Mouse (Mus musculus): ENCODE measurements at regions not wholly inside any gene's neighbourhood (a gene's known extent, or its start where the extent isn't known, plus 50 kb on each side); places are given as distances from the start of the nearest gene placed in this dataset.

DNA sequence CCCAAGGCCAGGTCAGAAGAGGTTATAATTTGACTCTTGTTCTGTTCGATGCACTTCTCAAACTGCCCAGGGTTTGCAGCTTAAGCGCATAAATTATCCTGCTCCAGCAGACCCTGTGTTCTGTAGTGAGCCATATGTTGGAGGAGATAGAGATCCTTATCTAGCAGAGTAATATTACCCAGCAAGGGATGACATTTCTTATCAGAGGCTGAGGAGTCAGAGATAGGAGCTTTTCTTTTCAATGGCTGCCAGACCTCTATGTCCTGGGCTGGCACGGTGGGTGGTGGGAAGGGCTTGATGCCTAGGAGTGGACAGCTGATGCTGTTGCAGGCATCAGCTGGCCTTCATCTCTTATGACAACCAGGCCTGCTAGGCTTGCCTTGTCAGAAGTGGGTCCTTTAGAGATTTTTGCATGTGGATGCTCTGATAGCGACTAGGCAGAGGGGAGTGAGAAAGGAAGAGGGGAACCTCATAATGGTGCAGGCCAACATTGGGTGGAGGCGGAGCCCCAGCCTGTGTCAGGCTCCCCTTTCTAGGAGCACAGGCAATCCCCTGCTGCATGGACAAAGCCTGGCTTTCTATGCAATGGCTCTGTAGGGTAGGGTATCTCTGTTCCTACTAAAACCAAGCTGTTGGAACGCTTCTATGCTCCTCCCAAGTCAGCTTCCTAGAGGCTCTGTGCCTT is 1300.5 kb upstream of the A1bg start:
- peak; percentile 35 for ATAC-seq (replicated peaks; ENCODE audit: low FRiP score, poor library complexity, severe bottlenecking)

DNA sequence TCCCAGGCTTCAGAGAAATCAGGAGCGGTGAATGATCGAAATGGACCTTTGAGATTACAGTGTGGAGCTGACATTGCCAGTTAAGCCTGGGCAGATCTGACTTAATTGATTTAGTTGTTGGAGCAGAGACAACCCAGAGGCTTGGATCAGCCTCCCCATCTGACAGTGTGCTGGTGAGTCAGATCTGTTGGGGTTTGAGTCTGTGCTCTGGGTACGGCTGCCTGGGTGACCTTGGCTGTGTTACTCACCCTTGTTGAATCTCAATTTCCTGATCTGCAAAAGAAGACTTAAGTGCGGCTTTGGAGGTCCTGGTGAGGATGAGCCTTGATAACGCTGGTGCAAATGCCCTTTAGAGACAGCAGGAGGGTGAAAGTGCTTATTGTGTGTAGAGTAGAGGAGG is 1299.9 kb upstream of the A1bg start:
- peak; percentile 10; the same call in 1 of the 2 replicates for ATAC-seq (replicated peaks; ENCODE audit: low FRiP score, poor library complexity, severe bottlenecking)

DNA sequence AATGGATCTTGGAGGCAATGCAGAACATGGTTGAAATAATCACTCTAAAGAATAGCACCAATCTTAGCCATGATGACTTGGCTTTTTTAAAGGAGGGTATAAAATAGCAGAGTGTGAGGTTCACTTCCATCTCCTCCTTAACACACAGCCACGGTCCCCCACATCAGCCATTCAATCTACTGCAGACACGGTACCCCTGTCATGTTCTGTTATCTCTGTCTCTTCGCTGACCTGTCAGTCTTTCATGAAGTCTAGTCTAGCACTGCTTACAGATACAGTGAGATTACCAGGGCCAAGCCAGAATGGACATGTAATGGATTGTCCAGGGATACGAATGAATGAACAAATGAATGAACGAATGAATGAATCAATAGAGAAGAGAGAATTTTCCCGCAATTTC is 1299.4 kb upstream of the A1bg start:
- ATAC-seq (replicated peaks; ENCODE audit: low FRiP score, poor library complexity, severe bottlenecking) = peak; percentile 30; the same call in 1 of the 2 replicates

DNA sequence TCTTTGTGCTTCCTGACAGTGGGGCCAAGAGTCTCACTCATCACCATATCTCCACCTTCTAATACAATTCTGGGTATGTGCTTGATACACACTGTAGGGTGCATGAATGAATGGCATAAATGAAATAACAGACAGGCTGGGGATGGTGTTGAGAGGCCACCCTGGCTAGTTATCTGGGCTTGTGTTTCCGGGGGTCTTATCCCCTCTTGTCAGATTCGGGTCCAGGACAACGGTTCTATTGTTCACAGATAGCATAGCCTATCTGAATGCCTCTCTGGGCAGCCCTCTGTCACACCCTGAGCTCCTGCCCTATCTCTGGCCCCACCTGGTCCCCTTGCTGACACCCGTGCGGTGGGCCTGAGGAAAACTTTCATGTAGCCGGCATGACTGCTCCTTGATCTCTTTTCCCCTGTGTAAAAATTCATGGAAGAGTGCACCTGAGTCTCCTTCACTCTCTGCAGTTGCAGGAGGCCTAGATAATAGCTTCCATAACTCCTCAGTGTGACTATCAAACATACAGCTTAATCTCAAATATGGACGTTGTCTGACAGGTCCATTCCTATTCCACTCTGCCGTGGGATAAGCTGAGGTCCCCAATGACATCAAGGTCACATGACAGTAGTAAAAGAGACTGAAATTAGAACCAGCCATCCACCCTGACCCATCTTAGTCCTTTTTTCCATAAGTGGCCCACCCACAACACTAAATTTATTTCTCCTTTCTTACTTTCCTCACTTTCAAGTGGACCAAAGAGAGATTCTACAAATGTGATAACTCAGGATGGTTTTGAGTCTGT is 1298.4 kb upstream of the A1bg start:
- ATAC-seq (replicated peaks; ENCODE audit: low FRiP score, poor library complexity, severe bottlenecking) = peak; percentile 55

DNA sequence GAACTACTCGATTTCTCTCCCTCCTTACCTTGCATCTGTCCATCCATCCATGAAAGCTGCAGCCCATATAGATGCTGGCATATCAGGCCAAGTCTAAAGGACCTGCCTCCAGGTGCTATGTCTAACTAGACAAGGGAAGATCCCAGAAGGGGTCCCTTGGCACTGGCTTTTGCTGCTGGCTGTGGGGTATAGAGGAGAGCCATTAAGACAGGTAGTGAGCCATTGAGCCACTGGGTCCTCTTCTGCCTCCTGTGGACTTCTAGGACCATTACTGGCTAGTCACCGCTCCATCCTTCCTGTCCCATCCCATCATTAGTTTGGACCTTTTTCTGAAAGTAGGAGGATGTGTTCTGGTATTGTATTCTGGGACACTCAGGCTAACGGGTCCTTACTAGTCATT is 1297.8 kb upstream of the A1bg start:
- ATAC-seq (replicated peaks; ENCODE audit: low FRiP score, poor library complexity, severe bottlenecking) = peak; percentile 17; the same call in 1 of the 2 replicates

DNA sequence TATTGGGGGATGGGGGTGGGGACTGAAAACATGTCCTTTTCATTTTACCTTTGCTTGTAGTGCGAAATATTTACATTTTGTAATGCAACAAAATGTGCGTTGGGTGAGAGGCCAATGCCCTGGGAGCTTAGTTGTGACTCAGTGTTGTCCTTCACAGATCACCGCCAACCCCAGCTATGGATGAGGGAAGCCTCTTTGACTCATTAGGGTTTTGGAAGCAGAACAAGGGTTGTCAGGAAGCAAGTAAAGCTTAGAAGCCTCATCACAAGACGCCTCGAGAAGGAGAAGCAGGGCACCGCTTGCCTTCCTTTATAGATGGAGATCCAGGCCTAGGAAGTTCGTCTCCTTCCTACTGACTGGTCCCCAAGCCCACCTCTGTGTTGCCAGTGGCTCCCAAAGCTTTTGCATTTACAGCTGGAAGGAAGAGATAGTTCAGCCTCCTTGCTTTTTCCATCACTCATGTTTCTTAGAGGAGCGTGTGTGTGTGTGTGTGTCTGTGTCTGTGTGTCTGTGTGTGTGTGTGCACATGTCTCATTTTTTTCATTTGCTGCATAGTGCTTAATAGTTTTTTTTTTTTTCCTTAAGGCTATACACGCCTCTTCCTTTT is 1297.2 kb upstream of the A1bg start:
- ATAC-seq (replicated peaks; ENCODE audit: low FRiP score, poor library complexity, severe bottlenecking) = no peak

DNA sequence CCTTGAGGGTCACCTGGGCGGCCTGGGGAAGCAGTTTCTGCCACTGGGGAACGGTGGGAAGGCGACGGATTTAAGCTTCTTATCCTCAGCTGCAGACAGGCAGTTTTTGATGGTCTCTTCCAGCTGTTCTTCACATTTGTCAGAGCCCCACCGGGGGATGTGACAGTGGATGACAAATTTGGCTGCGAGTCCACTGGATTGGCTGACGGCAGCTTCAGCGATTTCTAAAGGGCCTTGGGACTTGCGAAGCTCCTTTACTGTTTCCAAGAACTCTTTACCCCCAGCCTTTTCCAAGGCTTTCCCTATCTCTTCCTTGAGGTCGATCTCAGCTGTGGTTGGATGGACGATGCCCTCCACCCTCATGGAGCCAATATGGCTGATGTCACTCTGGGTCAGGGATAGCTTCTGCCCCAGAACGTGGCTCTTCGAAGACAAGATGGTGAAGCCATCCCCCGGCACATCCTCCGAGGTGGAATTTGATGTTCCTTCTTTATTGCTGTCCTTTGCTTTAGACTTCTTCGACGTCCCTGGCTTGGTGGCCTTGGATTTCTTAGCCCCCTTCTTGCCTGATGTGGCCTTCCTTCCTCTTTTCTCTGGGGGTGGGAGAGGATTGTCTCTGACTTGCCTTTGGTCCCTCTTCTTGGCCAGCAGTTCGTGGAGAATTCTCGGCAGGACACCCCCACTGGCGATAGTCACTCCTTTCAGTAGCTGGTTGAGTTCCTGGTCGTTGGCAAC is 1295.7 kb upstream of the A1bg start:
- no peak for ATAC-seq (replicated peaks; ENCODE audit: low FRiP score, poor library complexity, severe bottlenecking)

DNA sequence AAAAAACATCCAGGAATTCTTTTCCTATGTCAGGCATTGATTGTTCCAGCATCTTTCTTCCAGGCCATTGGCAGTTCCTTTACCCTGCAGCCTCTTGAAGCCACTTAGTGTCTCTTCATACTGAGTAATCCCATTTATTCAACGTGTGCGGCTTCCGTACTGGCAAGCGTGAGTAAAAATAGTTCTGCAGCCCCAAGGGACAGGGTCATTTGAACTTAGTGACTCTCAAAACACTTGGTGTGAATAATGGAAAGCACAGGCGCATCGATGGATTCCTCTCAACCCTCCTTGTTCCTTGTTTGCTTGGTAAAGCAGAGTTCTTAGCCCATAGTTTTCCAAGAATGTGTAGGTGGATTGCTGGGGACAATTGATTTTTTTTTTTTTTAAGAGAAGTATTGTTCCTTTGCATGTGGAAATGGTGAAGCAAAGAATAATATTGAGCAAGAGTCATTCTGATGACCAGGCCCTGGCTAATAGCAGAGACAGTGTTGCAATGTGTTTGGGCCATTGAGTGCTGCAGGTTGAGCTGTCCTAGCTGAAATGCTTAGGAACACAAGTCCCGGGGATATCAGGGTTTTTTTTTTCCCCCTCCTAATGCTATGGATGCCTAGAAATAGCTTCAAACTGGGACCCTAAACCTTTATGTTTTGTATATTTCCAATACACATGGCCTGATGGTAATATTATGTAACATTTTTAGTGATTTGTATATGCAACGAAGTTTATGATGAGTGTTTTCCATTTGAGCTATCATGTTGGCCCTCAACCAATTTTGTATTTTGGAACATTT is 1294.1 kb upstream of the A1bg start:
- no peak for ATAC-seq (replicated peaks; ENCODE audit: low FRiP score, poor library complexity, severe bottlenecking)

DNA sequence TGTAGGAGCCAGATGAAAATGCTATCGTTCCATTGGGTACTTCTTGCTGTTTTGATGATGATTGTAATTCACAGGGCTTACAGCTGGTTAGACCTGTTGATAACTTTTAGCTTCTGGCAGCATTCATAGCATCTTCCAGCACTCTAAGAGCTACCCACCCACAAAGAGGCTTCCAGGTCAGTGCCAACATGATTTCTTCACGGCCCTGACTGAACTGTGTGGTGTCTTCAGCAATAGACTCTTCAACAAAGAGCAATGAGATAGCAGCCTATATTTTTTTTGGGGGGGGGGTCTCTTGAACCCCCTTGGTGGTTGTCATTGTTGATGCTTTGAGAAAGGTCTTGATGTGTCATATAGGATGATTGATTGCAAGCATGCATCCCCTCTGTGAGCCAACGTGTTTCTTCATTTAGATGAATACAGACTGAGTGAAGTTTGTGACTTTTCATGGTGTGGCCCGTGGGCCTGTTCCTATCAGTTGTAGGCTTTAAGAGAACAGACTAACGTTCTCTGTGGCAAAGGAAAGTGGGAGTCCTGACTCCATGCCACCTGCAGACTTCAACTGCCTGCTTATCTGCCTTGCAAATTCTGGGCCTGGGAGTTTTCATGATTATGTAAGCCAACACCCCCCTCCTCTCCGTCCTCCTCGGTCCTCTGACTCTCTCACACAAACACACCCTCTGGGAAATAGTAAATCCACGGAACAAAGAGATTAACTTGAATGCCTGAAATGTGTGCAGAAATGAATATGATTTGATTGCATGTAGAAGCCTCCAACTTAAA is 1293.0 kb upstream of the A1bg start:
- ATAC-seq (replicated peaks; ENCODE audit: low FRiP score, poor library complexity, severe bottlenecking) = no peak

DNA sequence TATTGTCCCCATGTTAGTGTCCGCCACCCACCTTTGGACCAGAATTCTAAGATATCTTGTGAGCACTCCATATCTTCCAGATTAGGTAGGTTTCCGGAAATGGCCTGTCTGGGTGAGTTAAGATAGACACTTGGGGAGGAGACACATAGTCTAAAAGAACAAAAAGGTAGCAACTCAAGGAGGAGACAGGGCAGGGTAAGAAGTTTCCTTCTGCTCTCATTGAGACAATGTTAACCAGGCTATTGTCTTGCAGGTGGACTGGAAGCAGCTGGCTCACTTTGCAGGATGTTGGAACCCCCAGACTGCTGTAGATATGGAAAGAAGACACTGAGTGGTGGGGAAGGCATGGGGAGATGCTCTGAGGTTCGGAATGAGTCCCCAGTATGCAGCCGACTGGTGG is 1291.5 kb upstream of the A1bg start:
- no peak for ATAC-seq (replicated peaks; ENCODE audit: low FRiP score, poor library complexity, severe bottlenecking)

DNA sequence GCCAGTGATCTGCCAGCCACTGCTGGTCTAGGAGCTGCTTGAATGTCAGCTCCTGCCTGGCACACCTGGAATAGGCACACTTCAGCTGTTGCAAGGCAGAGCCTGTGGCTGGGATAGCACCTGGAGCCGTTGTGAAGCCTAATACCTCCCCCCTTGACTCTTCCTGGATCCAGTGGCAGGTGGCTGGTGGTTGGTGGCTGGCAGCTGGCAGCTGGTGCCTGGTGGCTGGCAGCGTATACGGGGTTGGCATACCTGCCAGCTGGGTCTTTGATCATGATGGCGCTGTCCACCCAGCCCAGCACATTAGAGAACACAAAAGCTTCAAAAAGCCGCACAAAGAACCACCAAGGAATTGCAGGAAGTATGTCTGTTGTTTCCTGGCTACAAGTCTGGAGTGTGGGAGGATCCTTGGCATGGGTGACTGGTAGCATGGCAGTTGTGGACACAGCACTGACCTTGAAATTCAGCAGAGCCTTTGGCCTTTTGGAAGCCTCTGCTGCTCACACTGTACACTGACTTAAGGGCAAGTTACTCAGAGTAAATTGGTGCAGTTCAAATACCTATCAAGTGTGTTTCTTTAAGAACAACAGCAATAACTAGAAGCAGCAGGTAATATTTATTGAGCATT is 1289.6 kb upstream of the A1bg start:
- no peak for ATAC-seq (replicated peaks; ENCODE audit: low FRiP score, poor library complexity, severe bottlenecking)

DNA sequence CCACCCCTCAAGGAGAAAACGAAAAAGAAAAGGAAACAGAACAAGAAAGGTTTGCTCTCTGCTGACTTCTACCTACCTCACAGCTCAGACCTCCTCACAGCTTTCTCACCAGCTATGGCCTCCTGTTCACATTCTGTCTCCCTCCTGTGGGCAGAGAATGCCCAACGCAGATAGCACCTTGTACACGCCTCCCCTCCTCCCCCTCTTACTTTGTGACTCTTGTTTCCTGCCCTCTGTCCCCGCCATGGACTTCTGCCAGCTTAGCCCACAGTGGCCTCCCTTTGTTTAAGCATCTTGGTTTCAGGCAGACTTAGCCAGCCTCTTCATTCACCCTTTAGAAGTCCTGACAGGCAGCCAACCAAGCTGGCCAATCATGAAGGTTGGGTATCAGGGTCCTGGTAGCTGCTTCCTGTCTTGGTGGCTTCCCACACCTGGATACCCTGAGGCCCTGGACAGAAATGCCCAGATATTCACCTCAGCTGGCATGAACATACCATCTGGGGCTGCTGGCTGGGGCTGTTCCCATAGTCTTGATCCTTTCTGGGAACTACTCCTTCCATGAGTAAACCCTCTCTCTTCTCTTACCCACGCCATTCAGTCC is 1287.2 kb upstream of the A1bg start:
- ATAC-seq (replicated peaks; ENCODE audit: low FRiP score, poor library complexity, severe bottlenecking) = no peak; the same call in 1 of the 2 replicates

DNA sequence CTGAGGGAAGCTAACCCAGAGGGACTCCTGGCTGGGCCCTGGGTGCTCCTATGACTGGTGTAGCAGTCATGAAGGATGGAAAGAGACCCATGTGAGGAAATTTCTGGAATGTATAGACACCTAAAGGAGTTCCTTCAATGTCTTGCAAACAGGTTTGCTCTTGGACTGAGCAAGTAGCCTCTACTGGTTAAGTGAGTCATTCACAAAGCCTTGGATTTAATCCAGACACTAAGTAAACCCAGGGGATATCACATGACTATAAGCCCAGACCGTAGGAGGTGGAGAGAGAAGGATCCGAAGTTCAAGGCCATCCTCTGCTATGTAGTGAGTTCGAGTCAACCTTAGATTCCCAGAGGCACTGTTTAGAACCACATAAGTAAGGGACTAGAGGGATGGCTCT is 1286.5 kb upstream of the A1bg start:
- ATAC-seq (replicated peaks; ENCODE audit: low FRiP score, poor library complexity, severe bottlenecking) = no peak

DNA sequence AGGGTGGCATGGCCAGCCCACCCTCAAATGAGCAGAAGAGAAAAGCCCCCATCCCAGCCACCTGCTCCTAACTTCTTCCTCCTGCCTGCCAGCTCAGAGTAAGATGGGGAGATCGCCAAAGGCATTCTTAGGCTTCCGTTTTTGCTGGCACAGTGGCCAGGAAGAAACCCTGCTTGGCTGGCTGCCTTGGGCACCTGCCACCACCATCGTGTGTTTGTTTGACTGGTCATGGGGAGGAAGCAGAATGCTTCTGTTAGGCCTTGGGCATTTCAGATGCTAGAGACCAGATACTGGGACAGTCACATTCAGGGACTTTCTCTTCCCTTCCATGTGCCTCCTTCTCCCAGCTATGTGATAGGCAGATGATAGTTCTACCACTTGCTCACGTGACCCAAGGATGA is 1283.7 kb upstream of the A1bg start:
- ATAC-seq (replicated peaks; ENCODE audit: low FRiP score, poor library complexity, severe bottlenecking) = no peak

DNA sequence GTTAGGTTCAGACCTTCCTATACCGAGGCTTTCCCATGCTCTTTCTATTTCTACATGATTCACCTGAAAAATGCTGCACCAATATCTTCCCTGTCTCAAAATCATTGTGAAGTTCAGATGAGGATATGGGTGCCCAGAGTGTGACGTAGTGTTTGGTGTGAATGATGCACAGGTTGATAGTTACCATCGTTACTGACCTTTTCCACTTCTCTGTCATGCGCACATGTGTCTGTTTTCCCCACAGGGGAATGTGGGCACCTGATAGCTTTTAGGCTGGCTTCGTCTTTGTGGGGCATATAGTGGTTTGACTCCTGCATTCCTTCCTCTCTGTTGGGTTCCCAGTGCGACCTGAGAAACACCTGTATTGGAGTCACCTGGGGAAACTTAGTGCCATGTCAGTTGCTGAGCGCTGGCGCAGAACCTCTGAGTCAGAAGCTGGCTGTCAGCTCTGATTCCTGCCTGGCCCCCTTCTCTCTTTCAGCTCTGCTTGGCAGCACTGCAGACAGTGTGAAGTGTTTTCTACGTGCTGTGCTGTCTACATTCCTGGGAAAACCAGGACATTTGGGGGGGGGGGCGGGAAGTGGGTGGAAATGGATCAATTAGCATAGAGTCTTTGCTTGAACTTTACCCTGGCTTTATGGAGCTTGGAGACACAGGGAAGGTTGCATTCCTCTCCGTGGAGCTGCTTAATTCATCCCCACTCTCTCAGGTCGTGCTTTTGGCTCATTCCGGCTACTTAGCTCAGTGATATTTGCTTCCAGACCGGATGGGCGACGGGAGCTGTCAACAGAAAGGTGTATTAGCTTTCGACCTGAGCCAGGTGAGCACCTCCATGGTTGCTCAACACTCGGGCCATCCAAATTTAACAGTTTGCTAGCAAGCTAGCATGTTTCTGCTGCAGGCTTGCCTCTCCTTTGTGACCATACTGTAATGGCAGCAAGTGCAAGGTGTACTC is 1281.4 kb upstream of the A1bg start:
- no peak for ATAC-seq (replicated peaks; ENCODE audit: low FRiP score, poor library complexity, severe bottlenecking)

DNA sequence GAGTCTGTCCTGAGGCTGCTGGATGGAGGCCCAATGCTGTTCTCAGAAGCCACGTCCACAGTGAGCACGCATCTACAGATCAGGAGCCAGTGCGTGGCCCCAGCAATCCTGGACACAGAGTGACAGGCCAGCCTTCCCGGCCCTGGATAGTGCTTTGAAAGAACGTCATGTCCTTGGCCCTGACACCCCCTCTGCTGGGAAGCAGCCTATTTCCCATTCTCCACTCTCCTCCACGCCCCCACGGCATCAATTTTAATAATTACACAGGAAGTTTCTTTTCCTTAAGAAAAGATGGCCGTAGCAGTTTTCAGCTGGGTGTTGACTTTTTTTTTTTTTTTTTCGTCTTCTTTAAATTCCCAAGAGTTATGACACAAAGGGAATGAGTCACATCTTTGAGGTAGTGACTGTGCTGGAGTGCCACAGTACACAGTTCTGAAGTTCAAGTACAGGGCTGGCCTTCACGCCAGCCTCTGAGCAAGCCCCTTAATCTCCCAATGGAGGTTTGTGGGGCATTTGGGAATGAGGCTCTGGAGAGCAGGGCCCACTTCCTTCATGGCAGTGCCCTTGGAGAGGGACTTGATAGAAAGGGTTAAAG is 1280.1 kb upstream of the A1bg start:
- no peak for ATAC-seq (replicated peaks; ENCODE audit: low FRiP score, poor library complexity, severe bottlenecking)

DNA sequence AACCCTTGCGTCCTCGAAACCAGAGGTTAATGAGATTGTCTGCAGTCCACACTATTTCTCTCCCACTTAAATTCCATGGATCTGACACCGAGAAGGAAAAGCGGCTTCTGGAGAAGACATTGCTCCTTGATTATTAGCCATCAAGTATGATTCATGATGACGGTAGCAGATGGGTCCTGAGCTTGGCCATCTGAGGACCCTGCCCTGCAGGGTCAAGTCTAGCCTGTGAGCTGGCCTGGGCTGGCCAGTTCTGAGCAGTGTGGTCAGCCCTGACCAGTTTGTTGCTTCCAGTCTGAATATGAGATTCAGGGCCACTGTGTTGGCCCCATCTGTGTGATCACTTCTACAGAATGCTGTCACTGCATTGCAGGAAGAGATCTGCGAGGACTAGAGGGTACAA is 1275.9 kb upstream of the A1bg start:
- ATAC-seq (replicated peaks; ENCODE audit: low FRiP score, poor library complexity, severe bottlenecking) = no peak
